Mouse (Mus musculus) intestine, embryonic 16.5 days (tissue): ENCODE measurements at regions not wholly inside any gene's neighbourhood (a gene's known extent, or its start where the extent isn't known, plus 50 kb on each side); places are given as distances from the start of the nearest gene placed in this dataset.

Experiments
- ATAC-seq: fragments of 200-750 bp; cut with Nextera tagmentation; 2 replicates; pipeline ENCODE4 v1.8.0; 2017; ENCODE audit warnings: moderate TSS enrichment, moderate library complexity
- H3K27ac ChIP-seq: fragments of 300-500 bp; sonication (generic); 2 replicates; pipeline ENCODE4 v1.5.1; 2014; ENCODE audit warnings: mild to moderate bottlenecking, low read length
- H3K27me3 ChIP-seq: fragments of 300-500 bp; sonication (generic); replicated peaks from 2 replicates; pipeline ENCODE4 v1.6.1; 2014; ENCODE audit warnings: low read length, control low read depth, mixed read lengths; ENCODE audit not compliant: control insufficient read depth, insufficient read depth
- H3K36me3 ChIP-seq: fragments of 300-500 bp; sonication (generic); 2 replicates; pipeline ENCODE4 v1.6.1; 2014; ENCODE audit warnings: low read length, control low read depth; ENCODE audit not compliant: control insufficient read depth, insufficient read depth
- H3K4me1 ChIP-seq: fragments of 300-500 bp; sonication (generic); 2 replicates; pipeline ENCODE4 v1.6.1; 2014; ENCODE audit warnings: low read length, control low read depth, mixed read lengths; ENCODE audit not compliant: control insufficient read depth, insufficient read depth
- H3K4me2 ChIP-seq: fragments of 300-500 bp; sonication (generic); 2 replicates; pipeline ENCODE4 v1.6.1; 2014; ENCODE audit warnings: low read depth, low read length, control low read depth
- H3K4me3 ChIP-seq: fragments of 300-500 bp; sonication (generic); 2 replicates; pipeline ENCODE4 v1.5.1; 2014; ENCODE audit warnings: mild to moderate bottlenecking, low read length
- H3K9ac ChIP-seq: fragments of 300-500 bp; sonication (generic); 2 replicates; pipeline ENCODE4 v1.6.1; 2014; ENCODE audit warnings: low read depth, low read length
- H3K9me3 ChIP-seq: fragments of 300-500 bp; sonication (generic); 2 replicates; pipeline ENCODE4 v1.6.1; 2016; ENCODE audit warnings: low read length, control low read depth; ENCODE audit not compliant: control insufficient read depth
- WGBS: fragments of 180-500 bp; shearing (Covaris S2); extraction: QIAGEN DNeasy Blood & Tissue Kit; methylation state at CpG from one replicate; pipeline ENCODE4 v1.1.7; 2014; 5-methylcytosine and 5-hydroxymethylcytosine counted together

GRCm38 (mm10) chr6:117573371-117573770 is 267.6 kb upstream of the Zfp637 start:
- no peaks in the 10 kb centered on the region for H3K9me3 ChIP-seq
- no peak overlapping the region for H3K9ac ChIP-seq
- no peak overlapping the region for H3K4me2 ChIP-seq
- WGBS, result 93% methylated on average over 8 of the region's 8 CpGs
- no peak for ATAC-seq
- no peak overlapping the region for H3K27ac ChIP-seq
- no peaks in the 10 kb centered on the region for H3K36me3 ChIP-seq
- no peaks in the 10 kb centered on the region for H3K27me3 ChIP-seq
- H3K4me1 ChIP-seq, result peaks cover 3% of the 10 kb centered on the region; the same call in 1 of the 2 replicates
- H3K4me3 ChIP-seq, result no peak overlapping the region

- no peaks in the 10 kb centered on the region for H3K36me3 ChIP-seq
- H3K27ac ChIP-seq, result no peak overlapping the region
- H3K4me2 ChIP-seq, result no peak overlapping the region
- WGBS, result 44% methylated on average over 10 of the region's 10 CpGs
- H3K9me3 ChIP-seq, result no peaks in the 10 kb centered on the region
- H3K27me3 ChIP-seq, result no peaks in the 10 kb centered on the region
- H3K4me3 ChIP-seq, result no peak overlapping the region
- H3K9ac ChIP-seq, result no peak overlapping the region
- no peak for ATAC-seq
- H3K4me1 ChIP-seq, result peaks cover 3% of the 10 kb centered on the region; the same call in 1 of the 2 replicates
Observed at GRCm38 (mm10) chr6:117574146-117574545, 266.8 kb upstream of the Zfp637 start.

- Histone ChIP-seq H3K9me3 (no peaks in the 10 kb centered on the region), H3K4me3 (no peak overlapping the region), H3K27ac (no peak overlapping the region), H3K27me3 (no peaks in the 10 kb centered on the region), H3K36me3 (no peaks in the 10 kb centered on the region), H3K4me1 (peaks cover 3% of the 10 kb centered on the region; the same call in 1 of the 2 replicates), H3K4me2 (no peak overlapping the region), H3K9ac (no peak overlapping the region)
- WGBS, result 63% methylated on average over 5 of the region's 5 CpGs
- ATAC-seq, result no peak
Observed at GRCm38 (mm10) chr6:117575057-117575456, 265.9 kb upstream of the Zfp637 start.

GRCm38 (mm10) chr6:117576021-117576420 is 265.0 kb upstream of the Zfp637 start:
- Histone ChIP-seq H3K4me2 (no peak overlapping the region), H3K4me3 (no peak overlapping the region), H3K27me3 (no peaks in the 10 kb centered on the region), H3K9me3 (no peaks in the 10 kb centered on the region), H3K27ac (no peak overlapping the region), H3K36me3 (no peaks in the 10 kb centered on the region), H3K9ac (no peak overlapping the region), H3K4me1 (no peaks in the 10 kb centered on the region)
- ATAC-seq, result no peak
- 93% methylated on average over 9 of the region's 9 CpGs for WGBS

- ATAC-seq, result no peak
- Histone ChIP-seq H3K4me3 (no peak overlapping the region), H3K4me1 (no peaks in the 10 kb centered on the region), H3K27me3 (no peaks in the 10 kb centered on the region), H3K27ac (no peak overlapping the region), H3K4me2 (no peak overlapping the region), H3K9ac (no peak overlapping the region), H3K36me3 (no peaks in the 10 kb centered on the region), H3K9me3 (no peaks in the 10 kb centered on the region)
- WGBS, result 78% methylated on average over 10 of the region's 10 CpGs
Observed at GRCm38 (mm10) chr6:117577539-117578521, 263.1 kb upstream of the Zfp637 start.

GRCm38 (mm10) chr6:117580951-117581350 is 260.0 kb upstream of the Zfp637 start:
- Histone ChIP-seq H3K4me1 (no peaks in the 10 kb centered on the region), H3K4me3 (no peak overlapping the region), H3K36me3 (no peaks in the 10 kb centered on the region), H3K4me2 (no peak overlapping the region), H3K9me3 (no peaks in the 10 kb centered on the region), H3K27ac (no peak overlapping the region), H3K9ac (no peak overlapping the region), H3K27me3 (no peaks in the 10 kb centered on the region)
- WGBS, result 79% methylated on average over 2 of the region's 2 CpGs
- ATAC-seq, result no peak

GRCm38 (mm10) chr6:117583121-117583520 is 257.9 kb upstream of the Zfp637 start:
- Histone ChIP-seq H3K27me3 (no peaks in the 10 kb centered on the region), H3K27ac (no peak overlapping the region), H3K4me3 (no peak overlapping the region), H3K4me1 (no peaks in the 10 kb centered on the region), H3K9ac (no peak overlapping the region), H3K4me2 (no peak overlapping the region), H3K9me3 (no peaks in the 10 kb centered on the region), H3K36me3 (no peaks in the 10 kb centered on the region)
- ATAC-seq, result no peak
- 91% methylated on average over 11 of the region's 11 CpGs for WGBS

GRCm38 (mm10) chr6:117584563-117584962 is 256.4 kb upstream of the Zfp637 start:
- Histone ChIP-seq H3K9ac (no peak overlapping the region), H3K4me2 (no peak overlapping the region), H3K9me3 (no peaks in the 10 kb centered on the region), H3K36me3 (no peaks in the 10 kb centered on the region), H3K4me1 (no peaks in the 10 kb centered on the region), H3K4me3 (no peak overlapping the region), H3K27me3 (no peaks in the 10 kb centered on the region), H3K27ac (no peak overlapping the region)
- no peak for ATAC-seq
- WGBS, result 90% methylated on average over 5 of the region's 5 CpGs

- 82% methylated on average over 8 of the region's 8 CpGs for WGBS
Observed at GRCm38 (mm10) chr6:117596166-117596840, 244.7 kb upstream of the Zfp637 start.

More at GRCm38 (mm10) chr6:117596166-117596840, 244.7 kb upstream of the Zfp637 start:
- no peak for ATAC-seq
- Histone ChIP-seq H3K9me3 (no peaks in the 10 kb centered on the region), H3K27me3 (no peaks in the 10 kb centered on the region), H3K4me1 (no peaks in the 10 kb centered on the region), H3K4me3 (no peak overlapping the region), H3K4me2 (no peak overlapping the region), H3K36me3 (no peaks in the 10 kb centered on the region), H3K27ac (no peak overlapping the region), H3K9ac (no peak overlapping the region)
